Mouse (Mus musculus): ENCODE results near the gene Wasf3.
A peak's percentile ranks its signal among the peaks of the same experiment; 100 is the strongest.
"Not testable (repeated sequence)": the region's sequence is repeated elsewhere in the genome, so short reads cannot be mapped to it uniquely, and the experiment has no call there.

DNA sequence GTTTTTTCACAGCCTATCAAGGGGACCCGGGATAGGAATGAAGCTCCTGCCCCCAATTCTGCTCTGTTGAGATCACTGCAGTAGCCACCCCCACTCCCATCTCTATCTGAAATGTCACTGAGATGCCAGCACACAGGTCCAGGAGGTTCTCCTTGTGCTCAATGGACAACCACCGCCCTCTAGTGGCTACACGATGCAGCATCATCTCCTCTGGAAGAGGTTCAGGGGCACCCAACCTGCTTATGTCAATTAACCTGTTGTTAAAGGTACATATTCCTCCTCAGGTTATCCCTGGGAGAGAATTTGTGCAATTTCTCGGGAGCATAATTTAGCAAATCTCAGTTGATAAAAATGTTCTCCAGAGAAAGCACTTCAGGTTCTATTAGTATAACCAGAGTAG is 104.2 kb downstream of the Wasf3 start:
- TF ChIP-seq CTCF (IDR thresholded peaks at IDR 0.05; ENCODE audit: low read depth) = peak; percentile 57
- TF ChIP-seq EP300 (optimal IDR thresholded peaks at IDR 0.05) = not testable (repeated sequence)

Data from stomach, postnatal 0 days (tissue).